Mouse (Mus musculus) heart, embryonic 10.5 days (tissue): ENCODE measurements around the gene C1qtnf3. TPM values are rescaled to one million over a fixed set of nuclear protein-coding genes. Genes with fewer than 3 reads are reported as not detected.
A peak's percentile ranks its signal among the peaks of the same experiment; 100 is the strongest.
"Not testable (repeated sequence)": the region's sequence is repeated elsewhere in the genome, so short reads cannot be mapped to it uniquely, and the experiment has no call there.

Experiments
- DNase-seq: peaks from one replicate; pipeline ENCODE4 v3.0.0-alpha.2; 2017; ENCODE audit warnings: low spot score
- H3K27ac ChIP-seq: fragments of 300-500 bp; sonication (generic); 2 replicates; pipeline ENCODE4 v1.5.1; 2016; ENCODE audit warnings: mild to moderate bottlenecking
- H3K27me3 ChIP-seq: fragments of 300-500 bp; sonication (generic); 2 replicates; pipeline ENCODE4 v1.6.1; 2016; ENCODE audit warnings: mild to moderate bottlenecking; ENCODE audit not compliant: poor library complexity, insufficient read depth, severe bottlenecking
- H3K36me3 ChIP-seq: fragments of 300-500 bp; sonication (generic); 2 replicates; pipeline ENCODE4 v1.6.1; 2016; ENCODE audit warnings: mild to moderate bottlenecking, moderate library complexity
- H3K4me1 ChIP-seq: fragments of 300-500 bp; sonication (generic); 2 replicates; pipeline ENCODE4 v1.6.1; 2016; ENCODE audit warnings: mild to moderate bottlenecking
- H3K4me3 ChIP-seq: fragments of 300-500 bp; sonication (generic); 2 replicates; pipeline ENCODE4 v1.5.1; 2016; ENCODE audit warnings: mild to moderate bottlenecking, moderate library complexity
- H3K9me3 ChIP-seq: fragments of 300-500 bp; sonication (generic); 2 replicates; pipeline ENCODE4 v1.6.1; 2016; ENCODE audit warnings: mild to moderate bottlenecking, moderate library complexity
- WGBS: fragments of 180-500 bp; shearing (Covaris S2); methylation state at CpG from one replicate; pipeline ENCODE4 v1.1.7; 2016; 5-methylcytosine and 5-hydroxymethylcytosine counted together
- polyA plus RNA-seq: library from polyadenylated mRNA; unstranded; fragments of >200 nt; fragmentation: Nextera tagmentation; extraction: Ambion mirVana; gene quantifications from 2 replicates; pipeline ENCODE4 v1.2.1, GENCODE M21; 2016

The C1qtnf3 gene
- polyA plus RNA-seq, 1 experiment from 2014 or later = 0.77 TPM

DNA sequence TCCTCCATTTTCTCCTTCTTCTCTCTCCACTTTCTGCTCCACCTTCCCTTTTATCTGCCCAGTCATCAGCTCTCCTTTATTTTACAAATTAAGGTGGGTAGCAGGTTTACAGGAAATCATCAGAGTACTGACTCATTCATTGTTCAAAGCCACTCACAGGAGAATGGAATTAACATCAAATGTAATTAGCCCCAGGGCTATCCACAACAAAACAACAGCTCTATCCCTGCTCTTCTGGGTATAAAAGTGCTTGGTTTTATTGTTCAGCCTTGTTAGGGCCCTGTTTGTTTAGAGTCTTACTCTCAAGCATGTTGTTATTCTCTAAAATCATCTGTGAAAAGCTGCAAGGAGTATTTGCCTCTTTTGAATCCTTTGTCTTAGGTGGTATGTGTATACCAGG is 25.0 kb downstream of the C1qtnf3 start:
- no peak for DNase-seq
- Histone ChIP-seq H3K27ac (no peak overlapping the region), H3K9me3 (no peaks in the 10 kb centered on the region)

GRCm38 (mm10) chr15:10980712-10981111 is 28.6 kb downstream of the C1qtnf3 start:
- Histone ChIP-seq H3K4me3 (peak overlapping the region; percentile 79), H3K27ac (peak overlapping the region; percentile 97), H3K4me1 (peaks cover 3% of the 10 kb centered on the region), H3K36me3 (no peaks in the 10 kb centered on the region), H3K27me3 (no peaks in the 10 kb centered on the region), H3K9me3 (no peaks in the 10 kb centered on the region)
- WGBS = 74% methylated on average over 2 of the region's 2 CpGs
- DNase-seq = no peak

More for the DNA sequence above, 25.0 kb downstream of the C1qtnf3 start:
- H3K4me1 ChIP-seq = no peaks in the 10 kb centered on the region; the same call in none of the 2 replicates
- no peaks in the 10 kb centered on the region for H3K36me3 ChIP-seq
- no peak overlapping the region for H3K4me3 ChIP-seq
- H3K27me3 ChIP-seq = no peaks in the 10 kb centered on the region

GRCm38 (mm10) chr15:10981377-10982063 is 29.4 kb downstream of the C1qtnf3 start, which contains the start of gene Amacr:
Gene Amacr (plus strand): TSS chr15:10981756.
- H3K4me1 ChIP-seq = peaks cover 3% of the 10 kb centered on the region
- under 1% methylated on average over 52 of the region's 52 CpGs for WGBS
- peak; percentile 95 for DNase-seq
- H3K27ac ChIP-seq = peak within 1 kb of the TSS; percentile 97
- peak within 1 kb of the TSS; percentile 79 for H3K4me3 ChIP-seq
- H3K36me3 ChIP-seq = no peaks in the 10 kb centered on the region
- no peaks in the 10 kb centered on the region for H3K27me3 ChIP-seq
- no peaks in the 10 kb centered on the region for H3K9me3 ChIP-seq

- Histone ChIP-seq H3K9me3 (no peaks in the 10 kb centered on the region), H3K27me3 (no peaks in the 10 kb centered on the region), H3K36me3 (0 out of 2 replicates have a peak, but pooled peaks cover 3% of the 10 kb centered on the region), H3K4me1 (peaks cover 3% of the 10 kb centered on the region), H3K27ac (peak overlapping the region; percentile 97), H3K4me3 (peak overlapping the region; percentile 79)
- DNase-seq = no peak
- 7% methylated on average over 6 of the region's 6 CpGs for WGBS
These were observed 29.9 kb downstream of the C1qtnf3 start for GRCm38 (mm10) chr15:10982064-10982435.

DNA sequence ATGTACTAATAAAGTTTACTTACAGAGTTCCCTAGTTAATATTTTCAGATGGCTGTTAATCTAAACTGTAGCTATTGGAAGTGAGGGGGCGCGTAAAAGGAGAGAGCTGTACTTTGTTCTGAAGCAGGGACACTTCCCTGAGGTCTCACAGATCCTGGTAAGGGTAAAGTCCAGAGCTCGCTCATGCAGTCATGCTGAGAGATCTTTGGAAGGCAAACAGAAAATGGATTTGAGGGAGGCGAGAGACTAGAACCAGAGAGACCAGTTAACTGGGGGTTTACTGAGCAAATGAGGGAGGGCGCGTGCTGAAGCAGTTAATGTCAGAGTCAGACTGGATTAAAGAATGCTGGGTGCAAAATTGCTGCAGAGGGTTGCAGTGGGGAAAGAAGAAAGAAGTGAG is 33.6 kb downstream of the C1qtnf3 start:
- peaks cover 3% of the 10 kb centered on the region for H3K4me1 ChIP-seq
- H3K27ac ChIP-seq = no peak overlapping the region
- H3K27me3 ChIP-seq = no peaks in the 10 kb centered on the region
- no peak overlapping the region for H3K4me3 ChIP-seq
- H3K36me3 ChIP-seq = peaks cover 14% of the 10 kb centered on the region; the same call in 1 of the 2 replicates
- no peaks in the 10 kb centered on the region for H3K9me3 ChIP-seq
- no peak for DNase-seq
- WGBS = 79% methylated on average over 6 of the region's 6 CpGs

GRCm38 (mm10) chr15:10986477-10986876 is 34.3 kb downstream of the C1qtnf3 start:
- H3K27ac ChIP-seq, H3K9me3 ChIP-seq, H3K27me3 ChIP-seq, H3K4me3 ChIP-seq, H3K4me1 ChIP-seq, DNase-seq: not testable (repeated sequence)
- WGBS = 80% methylated on average over 2 of the region's 2 CpGs
- H3K36me3 ChIP-seq = peaks cover 14% of the 10 kb centered on the region; the same call in 1 of the 2 replicates

- WGBS = 37% methylated on average over 2 of the region's 2 CpGs
- no peaks in the 10 kb centered on the region for H3K9me3 ChIP-seq
- no peak overlapping the region for H3K27ac ChIP-seq
- peaks cover 19% of the 10 kb centered on the region; the same call in 1 of the 2 replicates for H3K36me3 ChIP-seq
- no peaks in the 10 kb centered on the region for H3K27me3 ChIP-seq
- no peak for DNase-seq
- no peaks in the 10 kb centered on the region for H3K4me1 ChIP-seq
- H3K4me3 ChIP-seq = no peak overlapping the region
These were observed 38.3 kb downstream of the C1qtnf3 start for GRCm38 (mm10) chr15:10990411-10990810.

- no peak for DNase-seq
- H3K4me1 ChIP-seq = no peaks in the 10 kb centered on the region
- WGBS = 100% methylated on average over 1 of the region's 1 CpGs
These were observed 39.4 kb downstream of the C1qtnf3 start for GRCm38 (mm10) chr15:10991566-10991965.

GRCm38 (mm10) chr15:10999832-11000231 is 47.7 kb downstream of the C1qtnf3 start:
- no peak for DNase-seq
- Histone ChIP-seq H3K36me3 (peaks cover 4% of the 10 kb centered on the region; the same call in 1 of the 2 replicates), H3K4me1 (0 out of 2 replicates have a peak, but pooled peaks cover 4% of the 10 kb centered on the region), H3K27ac (no peak overlapping the region), H3K4me3 (no peak overlapping the region), H3K9me3 (no peaks in the 10 kb centered on the region), H3K27me3 (no peaks in the 10 kb centered on the region)
- WGBS = 41% methylated on average over 5 of the region's 5 CpGs

More at GRCm38 (mm10) chr15:10991566-10991965, 39.4 kb downstream of the C1qtnf3 start:
- Histone ChIP-seq H3K27ac (no peak overlapping the region), H3K36me3 (peaks cover 19% of the 10 kb centered on the region; the same call in 1 of the 2 replicates), H3K9me3 (no peaks in the 10 kb centered on the region), H3K4me3 (no peak overlapping the region), H3K27me3 (no peaks in the 10 kb centered on the region)

GRCm38 (mm10) chr15:11000421-11000820 is 48.3 kb downstream of the C1qtnf3 start, which contains the start of gene Slc45a2:
Gene Slc45a2 (plus strand): TSS chr15:11000721.
- H3K27ac ChIP-seq = no peak within 1 kb of the TSS
- no peak within 1 kb of the TSS for H3K4me3 ChIP-seq
- WGBS = 33% methylated on average over 7 of the region's 7 CpGs

GRCm38 (mm10) chr15:11003791-11004190 is 51.7 kb downstream of the C1qtnf3 start:
- Histone ChIP-seq H3K27me3 (peaks cover 10% of the 10 kb centered on the region), H3K9me3 (no peaks in the 10 kb centered on the region), H3K4me3 (no peak overlapping the region), H3K4me1 (0 out of 2 replicates have a peak, but pooled peaks cover 4% of the 10 kb centered on the region), H3K36me3 (no peaks in the 10 kb centered on the region), H3K27ac (no peak overlapping the region)
- 74% methylated on average over 4 of the region's 4 CpGs for WGBS
- DNase-seq = peak; percentile 54

More at GRCm38 (mm10) chr15:11000421-11000820, 48.3 kb downstream of the C1qtnf3 start, which contains the start of gene Slc45a2:
- Histone ChIP-seq H3K9me3 (no peaks in the 10 kb centered on the region), H3K27me3 (no peaks in the 10 kb centered on the region), H3K36me3 (no peaks in the 10 kb centered on the region), H3K4me1 (0 out of 2 replicates have a peak, but pooled peaks cover 4% of the 10 kb centered on the region)
- DNase-seq = no peak

DNA sequence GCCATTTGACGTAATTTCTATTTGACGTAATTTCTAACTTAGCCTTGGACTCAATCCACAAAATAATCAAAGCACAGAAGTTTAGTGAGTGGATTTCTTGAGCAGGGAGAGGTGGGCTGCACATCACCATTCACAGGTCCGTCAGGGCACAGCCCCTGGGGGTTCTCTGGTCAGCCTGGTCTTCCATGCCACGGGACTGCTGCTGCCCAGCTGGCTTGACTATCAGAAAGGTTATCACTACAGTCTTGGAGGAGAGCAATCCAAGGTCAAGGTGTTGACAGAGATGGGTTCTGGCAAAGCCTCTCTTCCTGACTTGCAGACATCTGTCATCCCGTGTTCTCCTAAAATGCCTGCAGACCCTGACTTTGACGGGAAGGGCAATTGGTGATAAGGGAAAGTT is 52.5 kb downstream of the C1qtnf3 start:
- Histone ChIP-seq H3K4me3 (no peak overlapping the region), H3K27ac (no peak overlapping the region), H3K4me1 (0 out of 2 replicates have a peak, but pooled peaks cover 4% of the 10 kb centered on the region), H3K9me3 (no peaks in the 10 kb centered on the region), H3K27me3 (peaks cover 14% of the 10 kb centered on the region), H3K36me3 (no peaks in the 10 kb centered on the region)
- 43% methylated on average over 6 of the region's 6 CpGs for WGBS
- peak; percentile 73 for DNase-seq

GRCm38 (mm10) chr15:11008756-11009155 is 56.6 kb downstream of the C1qtnf3 start:
- 19% methylated on average over 5 of the region's 5 CpGs for WGBS
- H3K27ac ChIP-seq = no peak overlapping the region
- peak; percentile 33 for DNase-seq

More at GRCm38 (mm10) chr15:11008756-11009155, 56.6 kb downstream of the C1qtnf3 start:
- peaks cover 26% of the 10 kb centered on the region for H3K27me3 ChIP-seq
- no peak overlapping the region for H3K4me3 ChIP-seq
- H3K36me3 ChIP-seq = no peaks in the 10 kb centered on the region
- no peaks in the 10 kb centered on the region for H3K4me1 ChIP-seq
- no peaks in the 10 kb centered on the region for H3K9me3 ChIP-seq
